Mouse (Mus musculus): ENCODE data around the gene Shroom2. TPM values are rescaled to one million over a fixed set of nuclear protein-coding genes. Genes with fewer than 3 reads are reported as not detected.

Shroom2 gene
- polyA plus RNA-seq, 1 experiment = 69.0 TPM

DNA sequence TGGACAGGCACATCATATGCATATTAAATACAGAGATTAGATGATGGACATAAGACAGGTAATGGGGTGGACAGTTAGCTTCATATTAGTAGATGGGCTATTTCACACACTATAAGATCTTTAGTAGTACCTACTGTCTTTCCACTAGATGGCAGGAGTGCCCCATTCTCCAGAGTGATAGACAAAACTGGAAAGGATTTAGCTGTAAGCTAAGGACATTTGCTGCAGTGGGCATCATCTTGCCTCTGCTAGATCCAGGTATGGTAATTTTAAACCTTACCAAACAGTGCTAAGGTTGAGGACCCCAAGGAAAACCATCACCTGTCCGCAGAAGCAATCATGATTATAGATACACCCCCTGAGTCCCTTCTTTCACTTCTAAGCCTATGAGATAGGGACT lies 150.8 kb downstream of the Shroom2 start:
- H3K27ac ChIP-seq (ENCODE audit: insufficient read depth, low read length) = no peak overlapping the region
- no peaks in the 10 kb centered on the region for H3K4me1 ChIP-seq (ENCODE audit: control insufficient read depth, insufficient read depth, low read length)
- TF ChIP-seq POLR2A (IDR thresholded peaks at IDR 0.05; ENCODE audit: extremely low read depth, insufficient read depth, low read length) (no peak), CTCF (IDR thresholded peaks at IDR 0.05; ENCODE audit: extremely low read depth, insufficient read depth, low read length) (no peak)
- H3K4me3 ChIP-seq (ENCODE audit: insufficient read depth, low read length) = no peak overlapping the region

GRCm38 (mm10) chrX:152563034-152563433 lies 206.2 kb downstream of the Shroom2 start, which contains the start of gene Cldn34a:
Gene Cldn34a, plus strand, starts transcription at chrX:152563334.
- H3K4me3 ChIP-seq (ENCODE audit: insufficient read depth, low read length) = no peak within 1 kb of the TSS
- H3K4me1 ChIP-seq (ENCODE audit: control insufficient read depth, insufficient read depth, low read length) = no peaks in the 10 kb centered on the region
- no peak within 1 kb of the TSS for H3K27ac ChIP-seq (ENCODE audit: insufficient read depth, low read length)
- TF ChIP-seq POLR2A (IDR thresholded peaks at IDR 0.05; ENCODE audit: extremely low read depth, insufficient read depth, low read length) (no peak), CTCF (IDR thresholded peaks at IDR 0.05; ENCODE audit: extremely low read depth, insufficient read depth, low read length) (no peak)

Other genes starting within 250 kb of the Shroom2 start
- not detected in 2 replicates for gene Cldn34a, start 206.1 kb downstream of the Shroom2 start, polyA plus RNA-seq (2012; rRNA removed)
- 0.15 and 0.29 TPM in 2 replicates for gene Gpr143, start 12.5 kb upstream of the Shroom2 start, polyA plus RNA-seq (2012; rRNA removed)
- gene Usp51, start 237.0 kb upstream of the Shroom2 start, polyA plus RNA-seq (2012; rRNA removed) = 0.59 and 0.67 TPM in 2 replicates

All from cortical plate, adult 2 months (tissue).